Mouse (Mus musculus) cortical plate, adult 2 months (tissue): ENCODE measurements around the gene Bhlha9. TPM values are rescaled to one million over a fixed set of nuclear protein-coding genes. Genes with fewer than 3 reads are reported as not detected.

Experiments
- H3K27ac ChIP-seq: fragments of 200-500 bp; 2 replicates; pipeline ENCODE4 v1.5.1; 2012; ENCODE audit warnings: low read length, control low read depth, inconsistent platforms; ENCODE audit not compliant: insufficient read depth
- H3K4me1 ChIP-seq: fragments of 200-500 bp; 2 replicates; pipeline ENCODE4 v1.6.1; 2011; ENCODE audit warnings: low read length; ENCODE audit not compliant: control insufficient read depth, insufficient read depth
- H3K4me3 ChIP-seq: fragments of 200-500 bp; 2 replicates; pipeline ENCODE4 v1.5.1; 2011; ENCODE audit warnings: mild to moderate bottlenecking, low read length, control low read depth; ENCODE audit not compliant: insufficient read depth
- CTCF ChIP-seq: fragments of 200-500 bp; IDR thresholded peaks from 2 replicates; pipeline ENCODE4 v1.5.1; 2011; ENCODE audit warnings: mild to moderate bottlenecking, control low read depth, low read length; ENCODE audit not compliant: insufficient read depth; ENCODE audit errors: extremely low read depth
- POLR2A ChIP-seq: fragments of 200-500 bp; IDR thresholded peaks from 2 replicates; pipeline ENCODE4 v1.6.1; 2011; ENCODE audit warnings: mild to moderate bottlenecking, low read length, control low read depth; ENCODE audit not compliant: insufficient read depth; ENCODE audit errors: extremely low read depth
- polyA plus RNA-seq: library from polyadenylated mRNA; depleted of rRNA; stranded (reverse); fragments of >200 nt; gene quantifications from 2 replicates; pipeline ENCODE4 v1.2.3, GENCODE M21; 2012

The Bhlha9 gene
- polyA plus RNA-seq, 1 experiment, result 3.5 TPM

GRCm38 (mm10) chr11:76640231-76640630 is 32.0 kb upstream of the Bhlha9 start:
- TF ChIP-seq POLR2A, result no peak
- no peak for TF ChIP-seq CTCF
- Histone ChIP-seq H3K27ac (no peak overlapping the region), H3K4me1 (no peaks in the 10 kb centered on the region), H3K4me3 (no peak overlapping the region)

- no peak for TF ChIP-seq CTCF
- TF ChIP-seq POLR2A, result no peak
- H3K27ac ChIP-seq, result no peak overlapping the region
- H3K4me3 ChIP-seq, result no peak overlapping the region
- H3K4me1 ChIP-seq, result peaks cover 2% of the 10 kb centered on the region; the same call in 1 of the 2 replicates
Measured at GRCm38 (mm10) chr11:76644257-76644656, 28.0 kb upstream of the Bhlha9 start.

GRCm38 (mm10) chr11:76645036-76645435 is 27.2 kb upstream of the Bhlha9 start:
- H3K4me3 ChIP-seq, result no peak overlapping the region
- peaks cover 2% of the 10 kb centered on the region; the same call in 1 of the 2 replicates for H3K4me1 ChIP-seq
- no peak overlapping the region for H3K27ac ChIP-seq
- no peak for TF ChIP-seq CTCF
- no peak for TF ChIP-seq POLR2A

- Histone ChIP-seq H3K4me1 (peaks cover 2% of the 10 kb centered on the region; the same call in 1 of the 2 replicates), H3K27ac (no peak overlapping the region), H3K4me3 (peak overlapping the region; percentile 8)
- TF ChIP-seq CTCF, result peak; percentile 87
- peak; percentile 67; the same call in 1 of the 2 replicates for TF ChIP-seq POLR2A
Measured at GRCm38 (mm10) chr11:76645955-76646354, 26.3 kb upstream of the Bhlha9 start.

- Histone ChIP-seq H3K4me3 (0 out of 2 replicates have a peak overlapping the region, but pooled peaks have one; percentile 0), H3K27ac (no peak overlapping the region), H3K4me1 (peaks cover 2% of the 10 kb centered on the region; the same call in 1 of the 2 replicates)
- no peak for TF ChIP-seq CTCF
- TF ChIP-seq POLR2A, result no peak
Measured at GRCm38 (mm10) chr11:76647062-76647461, 25.2 kb upstream of the Bhlha9 start.

GRCm38 (mm10) chr11:76647500-76647899 is 24.8 kb upstream of the Bhlha9 start:
- H3K4me3 ChIP-seq, result 0 out of 2 replicates have a peak overlapping the region, but pooled peaks have one; percentile 0
- no peak overlapping the region for H3K27ac ChIP-seq
- TF ChIP-seq POLR2A (no peak), CTCF (peak; percentile 90)
- peaks cover 2% of the 10 kb centered on the region; the same call in 1 of the 2 replicates for H3K4me1 ChIP-seq

- Histone ChIP-seq H3K27ac (no peak overlapping the region), H3K4me1 (peaks cover 2% of the 10 kb centered on the region), H3K4me3 (no peak overlapping the region)
- TF ChIP-seq CTCF, result no peak
- TF ChIP-seq POLR2A, result no peak
Measured at GRCm38 (mm10) chr11:76650862-76651560, 21.3 kb upstream of the Bhlha9 start.

- Histone ChIP-seq H3K27ac (no peak overlapping the region), H3K4me3 (no peak overlapping the region)
- no peak for TF ChIP-seq CTCF
- no peak for TF ChIP-seq POLR2A
Measured at GRCm38 (mm10) chr11:76652838-76653334, 19.4 kb upstream of the Bhlha9 start.

GRCm38 (mm10) chr11:76655106-76655505 is 17.2 kb upstream of the Bhlha9 start:
- TF ChIP-seq POLR2A, result no peak
- peak; percentile 24; the same call in 1 of the 2 replicates for TF ChIP-seq CTCF
- Histone ChIP-seq H3K27ac (no peak overlapping the region), H3K4me3 (no peak overlapping the region), H3K4me1 (no peaks in the 10 kb centered on the region; the same call in 1 of the 2 replicates)

More at GRCm38 (mm10) chr11:76652838-76653334, 19.4 kb upstream of the Bhlha9 start:
- H3K4me1 ChIP-seq, result no peaks in the 10 kb centered on the region; the same call in 1 of the 2 replicates
